Mouse (Mus musculus): Measurements from ENCODE around the gene Ahnak. TPM values are rescaled to one million over a fixed set of nuclear protein-coding genes. Genes with fewer than 3 reads are reported as not detected.

The Ahnak gene
- total and polyA plus RNA-seq, 3 experiments = 1.2 to 2.2 TPM; not detected in 1

DNA sequence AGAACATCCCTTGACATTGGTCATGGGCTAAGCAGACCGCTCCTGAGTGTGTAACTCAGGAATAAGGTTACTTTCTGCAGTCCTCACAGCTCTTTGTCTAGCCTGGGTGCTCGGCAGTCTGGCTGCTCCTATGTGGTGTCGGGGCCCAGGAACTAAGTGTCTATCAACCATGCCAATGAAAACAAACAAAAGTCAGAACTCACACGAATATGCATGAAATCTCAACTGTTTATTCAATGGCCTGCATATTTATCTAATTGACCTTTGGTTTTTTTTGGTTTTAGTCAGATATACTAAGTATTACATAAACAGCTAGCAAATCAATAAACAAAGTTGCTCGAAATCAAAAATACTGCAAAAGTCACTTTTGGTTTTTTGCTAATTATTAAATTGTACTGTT lies 106.0 kb downstream of the Ahnak start:
- DNase-seq (ENCODE audit: low read depth, low spot score) = no peak
- H3K79me2 ChIP-seq (ENCODE audit: control insufficient read depth, insufficient read depth, low read length, poor library complexity) = no peaks in the 10 kb centered on the region
- H3K36me3 ChIP-seq (ENCODE audit: control insufficient read depth in 1 of 2, insufficient read depth in 2 of 2, low read length in 2 of 2) = no peaks in the 10 kb centered on the region
- H3K4me3 ChIP-seq (ENCODE audit: control insufficient read depth in 1 of 2, insufficient read depth in 1 of 2, low read depth in 2 of 2, low read length in 2 of 2) = no peak overlapping the region
- TF ChIP-seq POLR2A (IDR thresholded peaks at IDR 0.05; ENCODE audit: control insufficient read depth in 1 of 2, insufficient read depth in 1 of 2, low read depth in 1 of 2, low read length in 2 of 2, poor library complexity in 1 of 2) = no peak
- no peak for TF ChIP-seq BHLHE40 (IDR thresholded peaks at IDR 0.05; ENCODE audit: borderline replicate concordance, low read depth, low read length)
- TF ChIP-seq USF1 (IDR thresholded peaks at IDR 0.05; ENCODE audit: low read depth, low read length) = no peak
- TF ChIP-seq TBP (IDR thresholded peaks at IDR 0.05; ENCODE audit: low read depth, low read length) = no peak
- TF ChIP-seq CTCF (IDR thresholded peaks at IDR 0.05 in 2 of 3, conservative IDR thresholded peaks at IDR 0.05 in 1 of 3; ENCODE audit: control insufficient read depth in 1 of 3, insufficient read depth in 1 of 3, low read depth in 2 of 3, low read length in 3 of 3, poor library complexity in 1 of 3, severe bottlenecking in 1 of 3) = no peak
- no peaks in the 10 kb centered on the region for H3K9me3 ChIP-seq (replicated peaks; ENCODE audit: insufficient read depth, low read length)
- H3K27me3 ChIP-seq (ENCODE audit: control insufficient read depth in 1 of 2, insufficient read depth in 2 of 2, low read length in 2 of 2) = no peaks in the 10 kb centered on the region
- H3K27ac ChIP-seq (ENCODE audit: control insufficient read depth, low read depth, low read length) = no peak overlapping the region
- no peaks in the 10 kb centered on the region for H3K4me1 ChIP-seq (ENCODE audit: control insufficient read depth in 1 of 2, insufficient read depth in 2 of 2, low read length in 2 of 2)
- H3K9ac ChIP-seq (ENCODE audit: control insufficient read depth, low read depth, low read length, poor library complexity, severe bottlenecking) = no peak overlapping the region

DNA sequence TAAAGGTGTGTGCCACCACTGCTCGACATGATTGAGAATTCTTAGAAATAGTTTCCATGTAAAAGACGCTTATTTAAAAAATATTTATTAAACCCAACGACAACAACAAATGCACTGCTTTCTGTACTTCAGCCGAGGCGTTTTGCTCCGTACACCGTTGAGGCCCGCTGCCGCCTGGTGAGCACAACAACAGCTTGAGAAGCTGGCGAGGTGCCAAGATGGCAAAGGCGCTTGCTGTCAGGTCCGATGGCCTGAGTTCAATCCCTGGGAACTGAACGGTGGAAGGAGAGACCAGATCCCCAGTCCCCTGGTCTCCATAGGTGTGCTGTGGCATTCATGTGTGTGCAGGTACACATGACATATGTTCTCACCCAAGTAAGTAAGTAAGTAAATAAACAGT lies 108.4 kb downstream of the Ahnak start:
- H3K79me2 ChIP-seq (ENCODE audit: control insufficient read depth, insufficient read depth, low read length, poor library complexity) = no peaks in the 10 kb centered on the region
- no peaks in the 10 kb centered on the region for H3K4me1 ChIP-seq (ENCODE audit: control insufficient read depth in 1 of 2, insufficient read depth in 2 of 2, low read length in 2 of 2)
- no peak for DNase-seq (ENCODE audit: low read depth, low spot score)
- no peak for TF ChIP-seq ETS1 (IDR thresholded peaks at IDR 0.05; ENCODE audit: low read depth, low read length)
- TF ChIP-seq GABPA (IDR thresholded peaks at IDR 0.05; ENCODE audit: low read depth, low read length) = no peak
- TF ChIP-seq TBP (IDR thresholded peaks at IDR 0.05; ENCODE audit: low read depth, low read length) = no peak
- no peak for TF ChIP-seq USF2 (IDR thresholded peaks at IDR 0.05; ENCODE audit: borderline replicate concordance in 1 of 2, insufficient read depth in 1 of 2, low read depth in 1 of 2, low read length in 2 of 2)
- TF ChIP-seq NELFE (IDR thresholded peaks at IDR 0.05; ENCODE audit: low read depth, low read length) = no peak
- H3K9me3 ChIP-seq (replicated peaks; ENCODE audit: insufficient read depth, low read length) = no peaks in the 10 kb centered on the region
- H3K36me3 ChIP-seq (ENCODE audit: control insufficient read depth in 1 of 2, insufficient read depth in 2 of 2, low read length in 2 of 2) = no peaks in the 10 kb centered on the region
- no peak overlapping the region for H3K27ac ChIP-seq (ENCODE audit: control insufficient read depth, low read depth, low read length)
- no peak overlapping the region for H3K4me3 ChIP-seq (ENCODE audit: control insufficient read depth in 1 of 2, insufficient read depth in 1 of 2, low read depth in 2 of 2, low read length in 2 of 2)
- no peak overlapping the region for H3K9ac ChIP-seq (ENCODE audit: control insufficient read depth, low read depth, low read length, poor library complexity, severe bottlenecking)
- H3K27me3 ChIP-seq (ENCODE audit: control insufficient read depth in 1 of 2, insufficient read depth in 2 of 2, low read length in 2 of 2) = peaks cover 0 to 2% of the 10 kb centered on the region in 2 experiments; a peak in 2 of 4 replicates

DNA sequence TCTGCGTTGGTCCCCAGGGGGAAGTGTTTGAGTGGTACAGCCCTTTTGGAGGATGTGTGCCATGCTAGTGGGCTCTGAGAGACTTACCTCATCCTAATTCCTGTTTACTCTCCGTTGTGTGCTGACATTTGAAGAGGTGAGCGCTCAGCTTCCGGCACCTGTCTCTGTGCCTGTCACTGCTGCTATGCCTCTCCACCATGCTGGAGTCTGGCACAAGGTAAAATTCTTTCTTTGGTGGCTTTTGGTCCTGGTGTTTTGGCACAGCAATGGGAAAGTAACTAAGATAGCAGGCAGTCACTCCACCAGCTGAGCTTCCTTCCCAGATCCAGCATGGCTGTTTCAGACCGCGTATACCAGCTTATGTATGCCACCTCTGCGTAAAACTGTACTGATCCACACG lies 110.7 kb downstream of the Ahnak start:
- H3K4me1 ChIP-seq (ENCODE audit: control insufficient read depth in 1 of 2, insufficient read depth in 2 of 2, low read length in 2 of 2) = no peaks in the 10 kb centered on the region
- TF ChIP-seq CTCF (IDR thresholded peaks at IDR 0.05 in 2 of 3, conservative IDR thresholded peaks at IDR 0.05 in 1 of 3; ENCODE audit: control insufficient read depth in 1 of 3, insufficient read depth in 1 of 3, low read depth in 2 of 3, low read length in 3 of 3, poor library complexity in 1 of 3, severe bottlenecking in 1 of 3) = no peak
- TF ChIP-seq POLR2AphosphoS5 (IDR thresholded peaks at IDR 0.05; ENCODE audit: borderline replicate concordance, low read depth, low read length) = no peak
- no peak for TF ChIP-seq KAT2A (conservative IDR thresholded peaks at IDR 0.05; ENCODE audit: low read depth, low read length)
- TF ChIP-seq ELF1 (IDR thresholded peaks at IDR 0.05; ENCODE audit: low read depth, low read length) = no peak
- TF ChIP-seq BHLHE40 (IDR thresholded peaks at IDR 0.05; ENCODE audit: borderline replicate concordance, low read depth, low read length) = no peak
- no peaks in the 10 kb centered on the region for H3K36me3 ChIP-seq (ENCODE audit: control insufficient read depth in 1 of 2, insufficient read depth in 2 of 2, low read length in 2 of 2)
- H3K4me3 ChIP-seq (ENCODE audit: control insufficient read depth in 1 of 2, insufficient read depth in 1 of 2, low read depth in 2 of 2, low read length in 2 of 2) = no peak overlapping the region
- no peak for DNase-seq (ENCODE audit: low read depth, low spot score)
- H3K27me3 ChIP-seq (ENCODE audit: control insufficient read depth in 1 of 2, insufficient read depth in 2 of 2, low read length in 2 of 2) = peaks cover 0 to 4% of the 10 kb centered on the region in 2 experiments; a peak in 2 of 4 replicates
- no peak overlapping the region for H3K27ac ChIP-seq (ENCODE audit: control insufficient read depth, low read depth, low read length)
- H3K9ac ChIP-seq (ENCODE audit: control insufficient read depth, low read depth, low read length, poor library complexity, severe bottlenecking) = no peak overlapping the region
- H3K79me2 ChIP-seq (ENCODE audit: control insufficient read depth, insufficient read depth, low read length, poor library complexity) = no peaks in the 10 kb centered on the region
- H3K9me3 ChIP-seq (replicated peaks; ENCODE audit: insufficient read depth, low read length) = no peaks in the 10 kb centered on the region

Data from MEL (cell line).